Mouse (Mus musculus): ENCODE measurements around the gene Coa7.

DNA sequence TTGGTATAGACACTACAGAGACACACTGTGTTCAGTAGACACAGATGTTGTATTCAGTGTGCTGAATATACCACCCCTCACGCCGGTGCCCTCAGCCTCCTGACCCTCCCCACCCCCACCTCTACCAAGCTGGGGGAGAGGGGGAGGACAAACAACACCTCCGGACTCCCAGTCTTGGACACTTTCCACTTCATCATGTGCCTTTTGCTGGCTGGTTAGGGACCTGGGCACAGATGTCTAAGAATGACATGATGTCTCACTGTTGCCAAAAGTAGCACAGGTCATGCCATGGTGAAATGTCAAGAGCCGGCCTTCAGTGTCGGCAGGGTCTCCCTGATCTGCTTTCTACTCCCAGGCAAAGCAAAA is 36.2 kb downstream of the Coa7 start:
- TF ChIP-seq CTCF (IDR thresholded peaks at IDR 0.05) (no peak), POLR2A (IDR thresholded peaks at IDR 0.05; ENCODE audit: insufficient read depth, low read depth, low read length) (no peak)

Data from heart, adult 2 months (tissue).